Mouse (Mus musculus): ENCODE measurements at regions not wholly inside any gene's neighbourhood (a gene's known extent, or its start where the extent isn't known, plus 50 kb on each side); places are given as distances from the start of the nearest gene placed in this dataset.

GRCm38 (mm10) chr4:75847675-75848385 is 569.7 kb upstream of the Dmac1 start:
- TF ChIP-seq CTCF (IDR thresholded peaks at IDR 0.05; ENCODE audit: low read depth, low read length) (no peak), TAL1 (conservative IDR thresholded peaks at IDR 0.05; ENCODE audit: low read depth, low read length) (no peak), GATA1 (IDR thresholded peaks at IDR 0.05; ENCODE audit: borderline replicate concordance, low read length) (no peak)

Measured in G1E (cell line).